23 mouse cellular contexts compared by ENCODE assay signal in the genomic region with DNA sequence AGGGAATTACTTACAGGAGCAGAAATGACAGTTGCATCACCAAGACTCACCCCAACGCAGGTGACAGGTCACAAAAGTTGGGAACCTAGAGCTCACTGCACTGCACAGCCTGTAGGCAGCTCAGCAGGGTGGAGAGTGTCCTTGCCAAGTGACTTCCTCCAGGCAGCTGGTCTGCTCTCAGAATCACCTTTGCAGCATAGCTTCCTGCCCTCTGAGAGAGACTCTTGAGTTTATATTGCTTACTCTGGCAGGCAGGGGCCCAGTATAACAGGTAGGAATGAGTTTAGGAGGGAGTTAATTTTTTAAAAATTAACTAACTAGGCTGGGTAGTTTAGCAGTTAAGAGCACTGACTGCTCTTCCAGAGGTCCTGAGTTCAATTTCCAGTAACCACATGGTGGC.
DNase-seq lines count a peak whose midpoint lies in the region; ATAC-seq and TF ChIP-seq lines count a peak whose summit lies in the region.
"Had no signal": no experiment of that assay in that cellular context is flagged by ENCODE, and none has a peak within 500 bp of the region (broad histone marks: within the 10 kb centered on the region; RNA-seq: fewer than 3 reads in every experiment).

No protein-coding gene starts in this region.

- H3K4me2 ChIP-seq in midbrain, embryonic 13.5 days (replicated peaks), result no peak overlapping the region
- H3K4me2 ChIP-seq: embryonic facial prominence, embryonic 13.5 days; forebrain, embryonic 12.5 days; heart, embryonic 11.5 days; heart, embryonic 15.5 days; hindbrain, embryonic 14.5 days had no signal

- DNase-seq in heart, adult 11 months, result peak; percentile 69
- DNase-seq in heart, postnatal 10 days, result no peak
- DNase-seq in kidney, adult 2 months, result peak; percentile 78
- no peak for DNase-seq in kidney, postnatal 4 days
- DNase-seq in kidney, postnatal 36 days, result peak; percentile 43 to 59
- no peak for DNase-seq in adrenal gland, postnatal 10 days
- DNase-seq: adrenal gland, adult 8-10 months; B cell, adult 2 months; cerebellum, adult 11 months; cerebellum, adult 9-10 months; cerebellum, postnatal 36 days; gastrocnemius, postnatal 10 days; heart, adult 2 months had no signal

- ATAC-seq in midbrain, embryonic 13.5 days, result no peak
- ATAC-seq: CD4-positive, CD25-positive, alpha-beta regulatory T cell, adult 4 months; forebrain, embryonic 16.5 days had no signal

- H3K4me1 ChIP-seq in kidney, adult 2 months (ENCODE audit: control insufficient read depth, insufficient read depth, low read length), result peaks cover 5% of the 10 kb centered on the region; the same call in 1 of the 2 replicates
- H3K4me1 ChIP-seq in midbrain, embryonic 13.5 days (replicated peaks), result no peaks in the 10 kb centered on the region
- H3K4me1 ChIP-seq: embryonic facial prominence, embryonic 13.5 days; forebrain, embryonic 12.5 days; heart, embryonic 15.5 days; hindbrain, embryonic 10.5 days had no signal

- H3K36me3 ChIP-seq in kidney, adult 2 months (ENCODE audit: control insufficient read depth, insufficient read depth, low read length), result peaks cover 8% of the 10 kb centered on the region
- H3K36me3 ChIP-seq in midbrain, embryonic 13.5 days, result peaks cover 64% of the 10 kb centered on the region

- H3K9ac ChIP-seq in midbrain, embryonic 13.5 days (replicated peaks), result no peak overlapping the region
- H3K9ac ChIP-seq: embryonic facial prominence, embryonic 13.5 days; forebrain, embryonic 12.5 days; heart, embryonic 15.5 days; hindbrain, embryonic 14.5 days had no signal

- H3K27me3 ChIP-seq in kidney, adult 2 months (replicated peaks; ENCODE audit: control insufficient read depth, insufficient read depth, low read length), result no peaks in the 10 kb centered on the region
- H3K27me3 ChIP-seq in midbrain, embryonic 13.5 days, result no peaks in the 10 kb centered on the region
- H3K27me3 ChIP-seq: embryonic facial prominence, embryonic 13.5 days; forebrain, embryonic 12.5 days; heart, embryonic 15.5 days had no signal

- intact Hi-C loops in heart, postnatal 10 days (cut with DNase I), result no loop called here

- H3K9me3 ChIP-seq in midbrain, embryonic 13.5 days, result no peaks in the 10 kb centered on the region
- H3K9me3 ChIP-seq: embryonic facial prominence, embryonic 13.5 days; forebrain, embryonic 12.5 days; G1E; heart, embryonic 15.5 days; hindbrain, embryonic 10.5 days had no signal

- TF ChIP-seq POLR2A in kidney, adult 2 months (IDR thresholded peaks at IDR 0.05; ENCODE audit: low read depth, low read length), result no peak

- 45% methylated on average over 1 of the region's 1 CpGs for WGBS in kidney, adult 2 months
- WGBS in midbrain, embryonic 13.5 days, result 84% methylated on average over 1 of the region's 1 CpGs

- H3K27ac ChIP-seq in kidney, adult 2 months (ENCODE audit: insufficient read depth, low read depth, low read length), result peak overlapping the region; percentile 30; the same call in 1 of the 2 replicates
- H3K27ac ChIP-seq in midbrain, embryonic 13.5 days, result no peak overlapping the region
- H3K27ac ChIP-seq: embryonic facial prominence, embryonic 13.5 days; forebrain, embryonic 12.5 days; heart, adult 2 months; heart, embryonic 15.5 days; hindbrain, embryonic 10.5 days; hindbrain, embryonic 14.5 days had no signal

- H3K4me3 ChIP-seq in kidney, adult 2 months (ENCODE audit: insufficient read depth, low read depth, low read length), result no peak overlapping the region
- H3K4me3 ChIP-seq in midbrain, embryonic 13.5 days (replicated peaks), result no peak overlapping the region
- H3K4me3 ChIP-seq: embryonic facial prominence, embryonic 13.5 days; forebrain, embryonic 12.5 days; heart, adult 2 months; heart, embryonic 15.5 days; hindbrain, embryonic 10.5 days had no signal

- TF ChIP-seq CTCF in kidney, adult 2 months (conservative IDR thresholded peaks at IDR 0.05; ENCODE audit: insufficient read depth, insufficient read length, low read depth, low read length), result no peak

Comparison
In these comparisons a context has a peak if more than half of its experiments do, and no peak if none do; other contexts are left out.
1. DNase-seq: peak in heart, adult 11 months (single experiment), kidney, adult 2 months (single experiment) and kidney, postnatal 36 days (2 of 2); none in heart, postnatal 10 days (0 of 2), kidney, postnatal 4 days (0 of 2) and adrenal gland, postnatal 10 days (single experiment).